Mouse (Mus musculus) heart, embryonic 10.5 days (tissue): ENCODE measurements around the gene Fras1. TPM values are rescaled to one million over a fixed set of nuclear protein-coding genes. Genes with fewer than 3 reads are reported as not detected.

Source experiments
- DNase-seq: peaks from one replicate; pipeline ENCODE4 v3.0.0-alpha.2; 2017; ENCODE audit warnings: low spot score
- H3K27ac ChIP-seq: fragments of 300-500 bp; sonication (generic); 2 replicates; pipeline ENCODE4 v1.5.1; 2016; ENCODE audit warnings: mild to moderate bottlenecking
- H3K27me3 ChIP-seq: fragments of 300-500 bp; sonication (generic); 2 replicates; pipeline ENCODE4 v1.6.1; 2016; ENCODE audit warnings: mild to moderate bottlenecking; ENCODE audit not compliant: poor library complexity, insufficient read depth, severe bottlenecking
- H3K36me3 ChIP-seq: fragments of 300-500 bp; sonication (generic); 2 replicates; pipeline ENCODE4 v1.6.1; 2016; ENCODE audit warnings: mild to moderate bottlenecking, moderate library complexity
- H3K4me1 ChIP-seq: fragments of 300-500 bp; sonication (generic); 2 replicates; pipeline ENCODE4 v1.6.1; 2016; ENCODE audit warnings: mild to moderate bottlenecking
- H3K4me3 ChIP-seq: fragments of 300-500 bp; sonication (generic); 2 replicates; pipeline ENCODE4 v1.5.1; 2016; ENCODE audit warnings: mild to moderate bottlenecking, moderate library complexity
- H3K9me3 ChIP-seq: fragments of 300-500 bp; sonication (generic); 2 replicates; pipeline ENCODE4 v1.6.1; 2016; ENCODE audit warnings: mild to moderate bottlenecking, moderate library complexity
- WGBS: fragments of 180-500 bp; shearing (Covaris S2); methylation state at CpG from one replicate; pipeline ENCODE4 v1.1.7; 2016; 5-methylcytosine and 5-hydroxymethylcytosine counted together
- polyA plus RNA-seq: library from polyadenylated mRNA; unstranded; fragments of >200 nt; fragmentation: Nextera tagmentation; extraction: Ambion mirVana; gene quantifications from 2 replicates; pipeline ENCODE4 v1.2.1, GENCODE M21; 2016

Fras1 gene
- polyA plus RNA-seq, 1 experiment from 2014 or later = 26.9 TPM

- Histone ChIP-seq H3K9me3 (no peaks in the 10 kb centered on the region), H3K36me3 (no peaks in the 10 kb centered on the region), H3K27ac (no peak overlapping the region), H3K4me1 (peaks cover 15% of the 10 kb centered on the region; the same call in 1 of the 2 replicates), H3K27me3 (no peaks in the 10 kb centered on the region), H3K4me3 (no peak overlapping the region)
- 67% methylated on average over 7 of the region's 7 CpGs for WGBS
- DNase-seq = no peak
Measured at GRCm38 (mm10) chr5:96466461-96466860, 92.7 kb downstream of the Fras1 start.

- no peak for DNase-seq
- Histone ChIP-seq H3K4me1 (peaks cover 16% of the 10 kb centered on the region), H3K27ac (no peak overlapping the region), H3K4me3 (no peak overlapping the region), H3K9me3 (no peaks in the 10 kb centered on the region), H3K27me3 (no peaks in the 10 kb centered on the region), H3K36me3 (no peaks in the 10 kb centered on the region)
- 62% methylated on average over 3 of the region's 3 CpGs for WGBS
Measured at GRCm38 (mm10) chr5:96471995-96472394, 98.2 kb downstream of the Fras1 start.

- H3K36me3 ChIP-seq = no peaks in the 10 kb centered on the region
- no peak overlapping the region for H3K4me3 ChIP-seq
- no peaks in the 10 kb centered on the region for H3K9me3 ChIP-seq
- peaks cover 22% of the 10 kb centered on the region for H3K4me1 ChIP-seq
- DNase-seq = no peak
- no peak overlapping the region for H3K27ac ChIP-seq
- 37% methylated on average over 3 of the region's 3 CpGs for WGBS
- no peaks in the 10 kb centered on the region for H3K27me3 ChIP-seq
Measured at GRCm38 (mm10) chr5:96475488-96475887, 101.7 kb downstream of the Fras1 start.

- Histone ChIP-seq H3K27me3 (no peaks in the 10 kb centered on the region), H3K4me1 (peaks cover 22% of the 10 kb centered on the region), H3K36me3 (no peaks in the 10 kb centered on the region), H3K9me3 (no peaks in the 10 kb centered on the region), H3K4me3 (no peak overlapping the region), H3K27ac (no peak overlapping the region)
- DNase-seq = no peak
Measured at GRCm38 (mm10) chr5:96479003-96479402, 105.2 kb downstream of the Fras1 start.

- DNase-seq = no peak
- no peak overlapping the region for H3K4me3 ChIP-seq
- H3K36me3 ChIP-seq = no peaks in the 10 kb centered on the region
- peaks cover 6% of the 10 kb centered on the region; the same call in 1 of the 2 replicates for H3K4me1 ChIP-seq
- H3K27ac ChIP-seq = no peak overlapping the region
- no peaks in the 10 kb centered on the region for H3K27me3 ChIP-seq
- no peaks in the 10 kb centered on the region for H3K9me3 ChIP-seq
- 91% methylated on average over 2 of the region's 2 CpGs for WGBS
Measured at GRCm38 (mm10) chr5:96481159-96481558, 107.4 kb downstream of the Fras1 start.

- Histone ChIP-seq H3K27ac (no peak overlapping the region), H3K27me3 (no peaks in the 10 kb centered on the region), H3K9me3 (no peaks in the 10 kb centered on the region), H3K4me1 (peaks cover 6% of the 10 kb centered on the region; the same call in 1 of the 2 replicates), H3K4me3 (no peak overlapping the region), H3K36me3 (no peaks in the 10 kb centered on the region)
- DNase-seq = no peak
- whole genome bisulfite sequencing = 61% methylated on average over 4 of the region's 4 CpGs
Measured at GRCm38 (mm10) chr5:96482054-96482453, 108.3 kb downstream of the Fras1 start.

GRCm38 (mm10) chr5:96492497-96492896, 118.7 kb downstream of the Fras1 start:
- Histone ChIP-seq H3K9me3 (no peaks in the 10 kb centered on the region), H3K27me3 (no peaks in the 10 kb centered on the region), H3K36me3 (no peaks in the 10 kb centered on the region), H3K4me1 (no peaks in the 10 kb centered on the region), H3K27ac (no peak overlapping the region), H3K4me3 (no peak overlapping the region)
- no peak for DNase-seq
- 76% methylated on average over 1 of the region's 1 CpGs for whole genome bisulfite sequencing

GRCm38 (mm10) chr5:96494502-96495292, 120.9 kb downstream of the Fras1 start:
- no peak for DNase-seq
- no peaks in the 10 kb centered on the region for H3K9me3 ChIP-seq
- no peak overlapping the region for H3K4me3 ChIP-seq
- 83% methylated on average over 7 of the region's 7 CpGs for WGBS
- H3K27me3 ChIP-seq = no peaks in the 10 kb centered on the region
- no peak overlapping the region for H3K27ac ChIP-seq
- no peaks in the 10 kb centered on the region for H3K36me3 ChIP-seq
- H3K4me1 ChIP-seq = no peaks in the 10 kb centered on the region

- Histone ChIP-seq H3K4me1 (peaks cover 9% of the 10 kb centered on the region), H3K27ac (no peak overlapping the region), H3K27me3 (no peaks in the 10 kb centered on the region), H3K9me3 (no peaks in the 10 kb centered on the region), H3K4me3 (no peak overlapping the region), H3K36me3 (no peaks in the 10 kb centered on the region)
- DNase-seq = no peak
- WGBS = 70% methylated on average over 2 of the region's 2 CpGs
Measured at GRCm38 (mm10) chr5:96498083-96498482, 124.3 kb downstream of the Fras1 start.

- H3K9me3 ChIP-seq = no peaks in the 10 kb centered on the region
- H3K27ac ChIP-seq = no peak overlapping the region
- no peaks in the 10 kb centered on the region for H3K27me3 ChIP-seq
- peaks cover 9% of the 10 kb centered on the region for H3K4me1 ChIP-seq
- H3K36me3 ChIP-seq = no peaks in the 10 kb centered on the region
- H3K4me3 ChIP-seq = no peak overlapping the region
- WGBS = 77% methylated on average over 4 of the region's 4 CpGs
- DNase-seq = no peak
Measured at GRCm38 (mm10) chr5:96501783-96502182, 128.0 kb downstream of the Fras1 start.

- Histone ChIP-seq H3K27me3 (no peaks in the 10 kb centered on the region), H3K9me3 (no peaks in the 10 kb centered on the region), H3K4me1 (peaks cover 9% of the 10 kb centered on the region), H3K36me3 (no peaks in the 10 kb centered on the region), H3K27ac (no peak overlapping the region), H3K4me3 (no peak overlapping the region)
- DNase-seq = no peak
- 85% methylated on average over 1 of the region's 1 CpGs for WGBS
Measured at GRCm38 (mm10) chr5:96502400-96502799, 128.6 kb downstream of the Fras1 start.

- Histone ChIP-seq H3K9me3 (no peaks in the 10 kb centered on the region), H3K4me3 (no peak overlapping the region)
- WGBS = 85% methylated on average over 5 of the region's 5 CpGs
Measured at GRCm38 (mm10) chr5:96511005-96511404, 137.2 kb downstream of the Fras1 start.

GRCm38 (mm10) chr5:96513327-96513726, 139.6 kb downstream of the Fras1 start:
- peaks cover 19% of the 10 kb centered on the region for H3K4me1 ChIP-seq
- H3K36me3 ChIP-seq = no peaks in the 10 kb centered on the region
- no peaks in the 10 kb centered on the region for H3K9me3 ChIP-seq
- WGBS = 16% methylated on average over 4 of the region's 4 CpGs
- no peak overlapping the region for H3K27ac ChIP-seq
- no peak overlapping the region for H3K4me3 ChIP-seq
- DNase-seq = no peak
- no peaks in the 10 kb centered on the region for H3K27me3 ChIP-seq

More at GRCm38 (mm10) chr5:96511005-96511404, 137.2 kb downstream of the Fras1 start:
- Histone ChIP-seq H3K4me1 (peaks cover 17% of the 10 kb centered on the region), H3K27me3 (no peaks in the 10 kb centered on the region), H3K36me3 (no peaks in the 10 kb centered on the region), H3K27ac (no peak overlapping the region)
- DNase-seq = no peak
